Mouse (Mus musculus) heart, adult 2 months (tissue): ENCODE measurements around the gene Slc35f4. TPM values are rescaled to one million over a fixed set of nuclear protein-coding genes. Genes with fewer than 3 reads are reported as not detected.

Experiments
- DNase-seq, 2 experiments: peaks; one replicate each; pipeline ENCODE4 v3.0.0; 2021
- H3K27ac ChIP-seq: fragments of 200-600 bp; 2 replicates; pipeline ENCODE4 v1.8.1; 2022
- H3K27me3 ChIP-seq: fragments of 200-500 bp; 2 replicates; pipeline ENCODE4 v1.6.1; 2012; ENCODE audit warnings: mild to moderate bottlenecking, low read length, inconsistent platforms, mixed read lengths; ENCODE audit not compliant: control insufficient read depth, insufficient read depth
- H3K36me3 ChIP-seq: fragments of 200-500 bp; 2 replicates; pipeline ENCODE4 v1.6.1; 2012; ENCODE audit warnings: low read length, inconsistent platforms; ENCODE audit not compliant: control insufficient read depth, insufficient read depth
- H3K4me1 ChIP-seq: fragments of 200-500 bp; 2 replicates; pipeline ENCODE4 v1.6.1; 2011; ENCODE audit warnings: low read length; ENCODE audit not compliant: control insufficient read depth, insufficient read depth
- H3K4me3 ChIP-seq: fragments of 200-600 bp; 2 replicates; pipeline ENCODE4 v1.8.1; 2022
- H3K79me2 ChIP-seq: fragments of 200-500 bp; replicated peaks from 2 replicates; pipeline ENCODE4 v1.6.1; 2012; ENCODE audit warnings: mild to moderate bottlenecking, inconsistent platforms, low read length, moderate library complexity, mixed read lengths; ENCODE audit not compliant: control insufficient read depth, insufficient read depth
- H3K9ac ChIP-seq: fragments of 200-500 bp; 2 replicates; pipeline ENCODE4 v1.6.1; 2012; ENCODE audit warnings: low read depth, mild to moderate bottlenecking, control low read depth, inconsistent platforms, low read length, mixed read lengths
- CTCF ChIP-seq: fragments of 200-600 bp; IDR thresholded peaks from 2 replicates; pipeline ENCODE4 v1.8.1; 2022; ENCODE audit warnings: antibody characterized with exemption, mild to moderate bottlenecking, moderate library complexity
- EP300 ChIP-seq: fragments of 200-500 bp; IDR thresholded peaks from 2 replicates; pipeline ENCODE4 v1.6.1; 2011; ENCODE audit warnings: low read depth, low read length, control low read depth; ENCODE audit not compliant: insufficient read depth
- POLR2A ChIP-seq: fragments of 200-500 bp; IDR thresholded peaks from 2 replicates; pipeline ENCODE4 v1.6.1; 2011; ENCODE audit warnings: mild to moderate bottlenecking, low read depth, low read length, control low read depth; ENCODE audit not compliant: insufficient read depth
- WGBS: fragments of 180-500 bp; shearing (Covaris S2); methylation state at CpG from one replicate; pipeline ENCODE4 v1.1.7; 2018; 5-methylcytosine and 5-hydroxymethylcytosine counted together
- intact Hi-C: fragments of 180-260 bp; cut with DNase I; formaldehyde crosslinking; loops from one replicate; pipeline ENCODE4 v1.15.1; 2025
- polyA plus RNA-seq: library from polyadenylated mRNA; depleted of rRNA; stranded (reverse); fragments of >200 nt; gene quantifications from 2 replicates; pipeline ENCODE4 v1.2.3, GENCODE M21; 2012
- total RNA-seq, 2 experiments: library from RNA; stranded (reverse); gene quantifications; 2 replicates each; pipeline ENCODE4 v1.2.3; 2021

Gene Slc35f4
- total and polyA plus RNA-seq, 3 experiments: not detected

- intact Hi-C loops: no loop called here
- Histone ChIP-seq H3K27me3 (no peaks in the 10 kb centered on the region), H3K27ac (no peak overlapping the region), H3K4me1 (no peaks in the 10 kb centered on the region), H3K4me3 (no peak overlapping the region), H3K9ac (no peak overlapping the region), H3K79me2 (no peaks in the 10 kb centered on the region), H3K36me3 (no peaks in the 10 kb centered on the region)
- WGBS: 88% methylated on average over 3 of the region's 3 CpGs
- no peak for TF ChIP-seq CTCF
- TF ChIP-seq POLR2A: no peak
- TF ChIP-seq EP300: no peak
- no peak for DNase-seq
These were observed 89.0 kb downstream of the Slc35f4 start for GRCm38 (mm10) chr14:49436811-49437210.

- H3K27me3 ChIP-seq: no peaks in the 10 kb centered on the region
- TF ChIP-seq EP300: no peak
- TF ChIP-seq POLR2A: no peak
- TF ChIP-seq CTCF: no peak
- no peaks in the 10 kb centered on the region for H3K36me3 ChIP-seq
- H3K9ac ChIP-seq: no peak overlapping the region
- H3K4me3 ChIP-seq: no peak overlapping the region
- no peak for DNase-seq
- H3K4me1 ChIP-seq: peaks cover 3% of the 10 kb centered on the region; the same call in 1 of the 2 replicates
- 80% methylated on average over 5 of the region's 5 CpGs for WGBS
- H3K27ac ChIP-seq: no peak overlapping the region
- no peaks in the 10 kb centered on the region for H3K79me2 ChIP-seq
- intact Hi-C loops: no loop called here
These were observed 94.0 kb downstream of the Slc35f4 start for GRCm38 (mm10) chr14:49431821-49432220.

GRCm38 (mm10) chr14:49392482-49392881, 133.4 kb downstream of the Slc35f4 start:
- Histone ChIP-seq H3K4me1 (no peaks in the 10 kb centered on the region), H3K9ac (no peak overlapping the region), H3K27ac (no peak overlapping the region), H3K27me3 (no peaks in the 10 kb centered on the region), H3K79me2 (no peaks in the 10 kb centered on the region), H3K36me3 (no peaks in the 10 kb centered on the region), H3K4me3 (no peak overlapping the region)
- TF ChIP-seq EP300: no peak
- peak; percentile 70 for TF ChIP-seq CTCF
- intact Hi-C loops: loop anchor here (2.0 to 5.0 kb wide), 3 partner anchors 135 to 340 kb away; partner anchors contain the start of gene Slc35f4
- 29% methylated on average over 1 of the region's 1 CpGs for WGBS
- peak in 1 of 2 experiments; percentile 18 for DNase-seq

GRCm38 (mm10) chr14:49362161-49362560, 163.7 kb downstream of the Slc35f4 start:
- Histone ChIP-seq H3K4me3 (no peak overlapping the region), H3K9ac (no peak overlapping the region), H3K27me3 (no peaks in the 10 kb centered on the region), H3K36me3 (no peaks in the 10 kb centered on the region), H3K4me1 (no peaks in the 10 kb centered on the region), H3K79me2 (no peaks in the 10 kb centered on the region), H3K27ac (no peak overlapping the region)
- no peak for TF ChIP-seq EP300
- no peak for TF ChIP-seq POLR2A
- no peak for TF ChIP-seq CTCF
- intact Hi-C loops: no loop called here
- no peak for DNase-seq
- WGBS: 66% methylated on average over 2 of the region's 2 CpGs

GRCm38 (mm10) chr14:49355561-49355960, 170.3 kb downstream of the Slc35f4 start:
- Histone ChIP-seq H3K4me3 (no peak overlapping the region), H3K79me2 (no peaks in the 10 kb centered on the region), H3K27me3 (no peaks in the 10 kb centered on the region), H3K27ac (no peak overlapping the region), H3K36me3 (no peaks in the 10 kb centered on the region), H3K9ac (no peak overlapping the region), H3K4me1 (no peaks in the 10 kb centered on the region)
- no peak for TF ChIP-seq EP300
- no peak for TF ChIP-seq CTCF
- TF ChIP-seq POLR2A: no peak
- intact Hi-C loops: no loop called here
- no peak for DNase-seq

- 73% methylated on average over 1 of the region's 1 CpGs for WGBS
- H3K79me2 ChIP-seq: no peaks in the 10 kb centered on the region
- DNase-seq: peak in 1 of 2 experiments; percentile 18
- intact Hi-C loops: no loop called here
- no peaks in the 10 kb centered on the region for H3K36me3 ChIP-seq
- no peaks in the 10 kb centered on the region for H3K4me1 ChIP-seq
- H3K27me3 ChIP-seq: no peaks in the 10 kb centered on the region
- no peak overlapping the region for H3K27ac ChIP-seq
- no peak overlapping the region for H3K4me3 ChIP-seq
- TF ChIP-seq CTCF (peak; percentile 59), POLR2A (no peak), EP300 (no peak)
- no peak overlapping the region for H3K9ac ChIP-seq
These were observed 177.0 kb downstream of the Slc35f4 start for GRCm38 (mm10) chr14:49348897-49349250.
